Mouse (Mus musculus): ENCODE measurements around the gene Dok5. TPM values are rescaled to one million over a fixed set of nuclear protein-coding genes. Genes with fewer than 3 reads are reported as not detected.

Dok5 gene
- total and polyA plus RNA-seq, 3 experiments: not detected

DNA sequence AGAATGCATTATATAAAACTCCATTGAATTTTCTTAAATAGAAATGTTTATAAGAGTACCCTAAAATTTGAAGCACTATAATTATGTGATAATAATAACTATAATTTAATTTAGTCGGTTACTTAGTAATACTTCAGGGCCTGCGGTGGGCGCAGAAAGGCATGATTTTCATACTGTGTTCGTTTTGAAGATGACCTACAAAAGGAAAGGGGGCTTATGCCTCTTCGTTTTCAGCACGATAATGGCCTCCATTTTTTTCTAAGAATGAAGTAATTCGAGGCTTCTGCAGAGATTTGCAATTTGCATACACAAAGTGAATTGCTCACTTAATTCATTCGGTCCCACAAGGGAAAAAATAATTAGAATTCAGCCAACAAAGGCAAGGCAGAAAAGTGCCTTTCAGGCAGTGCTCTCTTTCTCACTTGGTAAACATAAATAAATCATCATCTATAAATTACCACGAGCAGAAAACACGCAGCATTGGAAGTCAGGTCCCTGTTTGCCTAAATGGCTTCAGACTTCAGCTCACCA lies 76.7 kb downstream of the Dok5 start:
- Histone ChIP-seq H3K27ac (ENCODE audit: control insufficient read depth, low read depth, low read length) (no peak overlapping the region), H3K4me1 (ENCODE audit: control insufficient read depth in 1 of 2, insufficient read depth in 2 of 2, low read length in 2 of 2) (no peaks in the 10 kb centered on the region), H3K9ac (ENCODE audit: control insufficient read depth, low read depth, low read length, poor library complexity, severe bottlenecking) (no peak overlapping the region), H3K9me3 (replicated peaks; ENCODE audit: insufficient read depth, low read length) (no peaks in the 10 kb centered on the region), H3K36me3 (ENCODE audit: control insufficient read depth in 1 of 2, insufficient read depth in 2 of 2, low read length in 2 of 2) (no peaks in the 10 kb centered on the region), H3K27me3 (ENCODE audit: control insufficient read depth in 1 of 2, insufficient read depth in 2 of 2, low read length in 2 of 2) (no peaks in the 10 kb centered on the region), H3K79me2 (ENCODE audit: control insufficient read depth, insufficient read depth, low read length, poor library complexity) (no peaks in the 10 kb centered on the region), H3K4me3 (ENCODE audit: control insufficient read depth in 1 of 2, insufficient read depth in 1 of 2, low read depth in 2 of 2, low read length in 2 of 2) (no peak overlapping the region)
- no peak for DNase-seq (ENCODE audit: low read depth, low spot score)
- TF ChIP-seq EP300 (IDR thresholded peaks at IDR 0.05; ENCODE audit: low read depth in 1 of 2, low read length in 2 of 2) (no peak), CHD1 (IDR thresholded peaks at IDR 0.05; ENCODE audit: low read depth, low read length) (no peak), HCFC1 (IDR thresholded peaks at IDR 0.05; ENCODE audit: low read depth, low read length) (no peak), TCF12 (IDR thresholded peaks at IDR 0.05; ENCODE audit: low read depth, low read length) (no peak), TBP (IDR thresholded peaks at IDR 0.05; ENCODE audit: low read depth, low read length) (no peak), POLR2A (IDR thresholded peaks at IDR 0.05; ENCODE audit: control insufficient read depth in 1 of 2, insufficient read depth in 1 of 2, low read depth in 1 of 2, low read length in 2 of 2, poor library complexity in 1 of 2) (no peak), USF2 (IDR thresholded peaks at IDR 0.05; ENCODE audit: borderline replicate concordance in 1 of 2, insufficient read depth in 1 of 2, low read depth in 1 of 2, low read length in 2 of 2) (no peak), RAD21 (IDR thresholded peaks at IDR 0.05; ENCODE audit: low read depth, low read length) (no peak), TAL1 (IDR thresholded peaks at IDR 0.05; ENCODE audit: low read length) (no peak), E2F4 (IDR thresholded peaks at IDR 0.05; ENCODE audit: borderline replicate concordance, low read depth, low read length) (no peak), MEF2A (IDR thresholded peaks at IDR 0.05; ENCODE audit: extremely low read depth, insufficient replicate concordance, low read depth, low read length, poor library complexity, severe bottlenecking) (no peak), ZC3H11A (IDR thresholded peaks at IDR 0.05; ENCODE audit: low read depth, low read length) (no peak)

GRCm38 (mm10) chr2:170811356-170811755 lies 79.7 kb downstream of the Dok5 start:
- TF ChIP-seq MAZ (IDR thresholded peaks at IDR 0.05; ENCODE audit: low read depth, low read length): no peak
- TF ChIP-seq TCF12 (IDR thresholded peaks at IDR 0.05; ENCODE audit: low read depth, low read length): no peak
- no peak for TF ChIP-seq TBP (IDR thresholded peaks at IDR 0.05; ENCODE audit: low read depth, low read length)
- no peak for TF ChIP-seq MYB (IDR thresholded peaks at IDR 0.05; ENCODE audit: low read depth, low read length)
- TF ChIP-seq GABPA (IDR thresholded peaks at IDR 0.05; ENCODE audit: low read depth, low read length): no peak
- no peak for TF ChIP-seq CHD1 (IDR thresholded peaks at IDR 0.05; ENCODE audit: low read depth, low read length)
- no peak for TF ChIP-seq SIN3A (IDR thresholded peaks at IDR 0.05; ENCODE audit: low read length)
- TF ChIP-seq SMC3 (IDR thresholded peaks at IDR 0.05; ENCODE audit: low read depth, low read length): no peak
- TF ChIP-seq JUND (IDR thresholded peaks at IDR 0.05; ENCODE audit: low read depth, low read length): no peak
- no peak for TF ChIP-seq NRF1 (IDR thresholded peaks at IDR 0.05; ENCODE audit: insufficient read depth, low read depth, low read length, poor library complexity, severe bottlenecking)
- no peak for TF ChIP-seq MYC (IDR thresholded peaks at IDR 0.05; ENCODE audit: low read depth, low read length)
- no peak for TF ChIP-seq BHLHE40 (IDR thresholded peaks at IDR 0.05; ENCODE audit: borderline replicate concordance, low read depth, low read length)
- no peak for TF ChIP-seq USF2 (IDR thresholded peaks at IDR 0.05; ENCODE audit: borderline replicate concordance in 1 of 2, insufficient read depth in 1 of 2, low read depth in 1 of 2, low read length in 2 of 2)
- TF ChIP-seq UBTF (IDR thresholded peaks at IDR 0.05; ENCODE audit: borderline replicate concordance, insufficient read depth, low read depth, low read length): no peak
- TF ChIP-seq NELFE (IDR thresholded peaks at IDR 0.05; ENCODE audit: low read depth, low read length): no peak
- no peak for TF ChIP-seq POLR2AphosphoS5 (IDR thresholded peaks at IDR 0.05; ENCODE audit: borderline replicate concordance, low read depth, low read length)
- Histone ChIP-seq H3K4me1 (ENCODE audit: control insufficient read depth in 1 of 2, insufficient read depth in 2 of 2, low read length in 2 of 2) (no peaks in the 10 kb centered on the region), H3K79me2 (ENCODE audit: control insufficient read depth, insufficient read depth, low read length, poor library complexity) (no peaks in the 10 kb centered on the region), H3K27me3 (ENCODE audit: control insufficient read depth in 1 of 2, insufficient read depth in 2 of 2, low read length in 2 of 2) (no peaks in the 10 kb centered on the region), H3K9me3 (replicated peaks; ENCODE audit: insufficient read depth, low read length) (no peaks in the 10 kb centered on the region), H3K9ac (ENCODE audit: control insufficient read depth, low read depth, low read length, poor library complexity, severe bottlenecking) (no peak overlapping the region), H3K36me3 (ENCODE audit: control insufficient read depth in 1 of 2, insufficient read depth in 2 of 2, low read length in 2 of 2) (no peaks in the 10 kb centered on the region), H3K27ac (ENCODE audit: control insufficient read depth, low read depth, low read length) (no peak overlapping the region), H3K4me3 (ENCODE audit: control insufficient read depth in 1 of 2, insufficient read depth in 1 of 2, low read depth in 2 of 2, low read length in 2 of 2) (no peak overlapping the region)
- DNase-seq (ENCODE audit: low read depth, low spot score): no peak
